ENCODE assay signal across 29 mouse cellular contexts in the genomic region with DNA sequence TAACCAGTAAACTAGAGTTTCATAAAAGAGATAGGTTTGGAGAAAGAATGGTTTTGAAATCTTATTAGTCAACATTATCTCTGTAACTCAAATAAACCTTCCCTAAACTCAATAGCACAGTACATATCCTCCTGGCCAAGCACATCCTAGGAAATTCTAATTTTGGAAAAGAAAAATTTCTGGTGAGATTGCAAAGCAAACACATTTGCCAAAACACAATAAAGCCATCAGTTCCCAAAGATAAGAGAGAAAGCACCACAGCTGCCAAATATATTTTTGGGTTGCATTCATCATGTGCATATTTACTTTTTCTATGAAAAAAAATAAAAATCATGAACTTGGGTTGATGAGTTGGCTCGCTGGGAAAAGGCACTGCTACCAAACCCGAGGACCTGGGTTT. TPM values are rescaled to one million over a fixed set of nuclear protein-coding genes. Genes with fewer than 3 reads are reported as not detected.
"Had no signal": no experiment of that assay in that cellular context is flagged by ENCODE, and none has a peak within 500 bp of the region (broad histone marks: within the 10 kb centered on the region; RNA-seq: fewer than 3 reads in every experiment).

No protein-coding gene starts in this region.

- H3K9me3 ChIP-seq: embryonic facial prominence, embryonic 10.5 days; embryonic facial prominence, embryonic 12.5 days; embryonic facial prominence, embryonic 13.5 days; embryonic facial prominence, embryonic 15.5 days; forebrain, embryonic 10.5 days; forebrain, embryonic 12.5 days; forebrain, embryonic 13.5 days; forebrain, embryonic 15.5 days had no signal

- H3K36me3 ChIP-seq: embryonic facial prominence, embryonic 12.5 days; embryonic facial prominence, embryonic 13.5 days; forebrain, embryonic 10.5 days; forebrain, embryonic 12.5 days; forebrain, embryonic 15.5 days had no signal

- H3K27me3 ChIP-seq: embryonic facial prominence, embryonic 12.5 days; embryonic facial prominence, embryonic 13.5 days; embryonic facial prominence, embryonic 15.5 days; forebrain, embryonic 12.5 days; forebrain, embryonic 13.5 days; forebrain, embryonic 15.5 days had no signal

- H3K4me2 ChIP-seq: embryonic facial prominence, embryonic 12.5 days; embryonic facial prominence, embryonic 13.5 days; embryonic facial prominence, embryonic 15.5 days; forebrain, embryonic 12.5 days; forebrain, embryonic 13.5 days; forebrain, embryonic 15.5 days had no signal

- H3K9ac ChIP-seq: embryonic facial prominence, embryonic 12.5 days; embryonic facial prominence, embryonic 13.5 days; embryonic facial prominence, embryonic 15.5 days; forebrain, embryonic 12.5 days; forebrain, embryonic 13.5 days; forebrain, embryonic 15.5 days; forebrain, postnatal 0 days had no signal

- H3K4me1 ChIP-seq: embryonic facial prominence, embryonic 10.5 days; embryonic facial prominence, embryonic 12.5 days; embryonic facial prominence, embryonic 13.5 days; embryonic facial prominence, embryonic 15.5 days; forebrain, embryonic 10.5 days; forebrain, embryonic 13.5 days; forebrain, embryonic 15.5 days had no signal

- ATAC-seq: forebrain, embryonic 13.5 days; forebrain, embryonic 14.5 days; forebrain, embryonic 15.5 days; forebrain, embryonic 16.5 days; forebrain, postnatal 0 days had no signal

- H3K4me3 ChIP-seq: embryonic facial prominence, embryonic 10.5 days; embryonic facial prominence, embryonic 12.5 days; embryonic facial prominence, embryonic 13.5 days; embryonic facial prominence, embryonic 15.5 days; erythroblast, embryonic 14.5 days; forebrain, embryonic 10.5 days; forebrain, embryonic 12.5 days; forebrain, embryonic 13.5 days; forebrain, embryonic 15.5 days; gastrocnemius, adult 2 months; heart, adult 2 months had no signal

- H3K27ac ChIP-seq: embryonic facial prominence, embryonic 10.5 days; embryonic facial prominence, embryonic 12.5 days; embryonic facial prominence, embryonic 13.5 days; embryonic facial prominence, embryonic 15.5 days; forebrain, embryonic 10.5 days; forebrain, embryonic 12.5 days; forebrain, embryonic 13.5 days; forebrain, embryonic 15.5 days; gastrocnemius, adult 2 months; heart, adult 2 months had no signal

- DNase-seq: cerebellum, adult 8-10 months; cerebellum, adult 9-10 months; cerebellum, adult 9-11 months; cerebellum, postnatal 10 days; cerebellum, postnatal 14 days; cerebellum, postnatal 25 days; cerebellum, postnatal 36 days; embryo, embryonic 11 days; gastrocnemius, adult 2 months; gastrocnemius, postnatal 10 days; gastrocnemius, postnatal 14 days; gastrocnemius, postnatal 25 days; gastrocnemius, postnatal 36 days; heart, adult 11 months; heart, adult 18-20 months; heart, adult 2 months had no signal

RNA-seq across cellular contexts. Expression of a gene that starts 10.3 kb away (rescaled TPM):
- total RNA-seq: granulocyte monocyte progenitor cell, adult 5-6 weeks had no signal
- polyA plus RNA-seq: erythroblast, embryonic 14.5 days had no signal
